Mouse (Mus musculus) hindbrain, embryonic 13.5 days (tissue): ENCODE results near the gene Baz2a. TPM values are rescaled to one million over a fixed set of nuclear protein-coding genes. Genes with fewer than 3 reads are reported as not detected.
"Not testable (repeated sequence)": the region's sequence is repeated elsewhere in the genome, so short reads cannot be mapped to it uniquely, and the experiment has no call there.

ENCODE experiments used
- ATAC-seq: fragments of 200-750 bp; cut with Nextera tagmentation; 2 replicates; pipeline ENCODE4 v1.8.0; 2017; ENCODE audit warnings: moderate TSS enrichment; ENCODE audit not compliant: low FRiP score
- H3K27ac ChIP-seq: fragments of 300-500 bp; sonication (generic); 2 replicates; pipeline ENCODE4 v1.5.1; 2015; ENCODE audit warnings: inconsistent platforms, mild to moderate bottlenecking, moderate library complexity
- H3K27me3 ChIP-seq: fragments of 300-500 bp; sonication (generic); 2 replicates; pipeline ENCODE4 v1.6.1; 2015; ENCODE audit warnings: mild to moderate bottlenecking, inconsistent platforms
- H3K36me3 ChIP-seq: fragments of 300-500 bp; sonication (generic); 2 replicates; pipeline ENCODE4 v1.6.1; 2015; ENCODE audit warnings: mild to moderate bottlenecking, inconsistent platforms
- H3K4me1 ChIP-seq: fragments of 300-500 bp; sonication (generic); replicated peaks from 2 replicates; pipeline ENCODE4 v1.6.1; 2015; ENCODE audit warnings: inconsistent platforms
- H3K4me2 ChIP-seq: fragments of 300-500 bp; sonication (generic); 2 replicates; pipeline ENCODE4 v1.6.1; 2015; ENCODE audit warnings: inconsistent platforms, mild to moderate bottlenecking, moderate library complexity
- H3K4me3 ChIP-seq: fragments of 300-500 bp; sonication (generic); 2 replicates; pipeline ENCODE4 v1.5.1; 2015; ENCODE audit warnings: mild to moderate bottlenecking, inconsistent platforms
- H3K9ac ChIP-seq: fragments of 300-500 bp; sonication (generic); 2 replicates; pipeline ENCODE4 v1.6.1; 2015; ENCODE audit warnings: mild to moderate bottlenecking, inconsistent platforms
- H3K9me3 ChIP-seq: fragments of 300-500 bp; sonication (generic); 2 replicates; pipeline ENCODE4 v1.6.1; 2016; ENCODE audit warnings: inconsistent platforms
- WGBS: fragments of 180-500 bp; shearing (Covaris S2); methylation state at CpG from one replicate; pipeline ENCODE4 v1.1.7; 2015; 5-methylcytosine and 5-hydroxymethylcytosine counted together
- polyA plus RNA-seq: library from polyadenylated mRNA; unstranded; fragments of >200 nt; fragmentation: Nextera tagmentation; extraction: Ambion mirVana; gene quantifications from 2 replicates; pipeline ENCODE4 v1.2.1, GENCODE M21; 2015

The Baz2a gene
- polyA plus RNA-seq, 1 experiment from 2014 or later: 13.4 TPM

- Histone ChIP-seq H3K4me1 (peaks cover 27% of the 10 kb centered on the region), H3K4me3 (peak overlapping the region; percentile 89), H3K4me2 (peak overlapping the region; percentile 86), H3K9me3 (no peaks in the 10 kb centered on the region), H3K27me3 (no peaks in the 10 kb centered on the region), H3K36me3 (peaks cover 7% of the 10 kb centered on the region), H3K9ac (peak overlapping the region; percentile 92), H3K27ac (peak overlapping the region; percentile 99)
- WGBS: under 1% methylated on average over 58 of the region's 62 CpGs
- peak; percentile 64 for ATAC-seq
These were observed 32.0 kb upstream of the Baz2a start for GRCm38 (mm10) chr10:128059207-128059981.

DNA sequence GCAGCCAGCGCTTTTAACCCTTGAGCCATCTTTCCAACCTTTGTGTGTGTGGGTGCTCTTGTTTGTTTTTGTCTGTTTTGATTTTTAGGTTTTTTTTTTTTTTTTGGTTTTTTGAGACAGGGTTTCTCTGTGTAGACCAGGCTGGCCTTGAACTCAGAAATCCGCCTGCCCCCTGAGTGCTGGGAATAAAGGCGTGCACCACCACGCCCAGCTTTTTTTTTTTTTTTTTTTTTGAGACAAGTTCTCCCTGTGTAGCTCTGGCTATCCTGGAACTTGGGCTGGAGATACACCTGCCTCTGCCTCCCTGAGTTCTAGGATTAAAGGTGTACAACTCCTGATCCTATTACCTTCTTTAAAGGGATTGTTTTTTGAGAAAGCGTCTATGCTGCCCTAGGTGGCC lies 30.3 kb upstream of the Baz2a start:
- H3K9ac ChIP-seq: peak overlapping the region; percentile 92; the same call in 1 of the 2 replicates

GRCm38 (mm10) chr10:128062221-128062989 lies 29.0 kb upstream of the Baz2a start:
- WGBS: 98% methylated on average over 6 of the region's 6 CpGs
- ATAC-seq: no peak
- peaks cover 26% of the 10 kb centered on the region for H3K4me1 ChIP-seq

More for the DNA sequence above, 30.3 kb upstream of the Baz2a start:
- 87% methylated on average over 5 of the region's 5 CpGs for WGBS
- Histone ChIP-seq H3K9me3 (no peaks in the 10 kb centered on the region), H3K27ac (no peak overlapping the region), H3K4me1 (peaks cover 27% of the 10 kb centered on the region), H3K4me2 (peak overlapping the region; percentile 86), H3K27me3 (no peaks in the 10 kb centered on the region), H3K4me3 (peak overlapping the region; percentile 89; the same call in 1 of the 2 replicates), H3K36me3 (peaks cover 7% of the 10 kb centered on the region)
- ATAC-seq: no peak

GRCm38 (mm10) chr10:128066072-128066471 lies 25.3 kb upstream of the Baz2a start:
- Histone ChIP-seq H3K27ac (no peak overlapping the region), H3K9ac (no peak overlapping the region), H3K36me3 (peaks cover 30% of the 10 kb centered on the region), H3K4me3 (no peak overlapping the region), H3K4me1 (peaks cover 6% of the 10 kb centered on the region), H3K27me3 (no peaks in the 10 kb centered on the region), H3K9me3 (no peaks in the 10 kb centered on the region), H3K4me2 (no peak overlapping the region)
- 96% methylated on average over 5 of the region's 5 CpGs for WGBS
- ATAC-seq: no peak

More at GRCm38 (mm10) chr10:128062221-128062989, 29.0 kb upstream of the Baz2a start:
- Histone ChIP-seq H3K27me3 (no peaks in the 10 kb centered on the region), H3K27ac (no peak overlapping the region), H3K9me3 (no peaks in the 10 kb centered on the region), H3K4me2 (no peak overlapping the region), H3K36me3 (peaks cover 7% of the 10 kb centered on the region), H3K9ac (no peak overlapping the region), H3K4me3 (no peak overlapping the region)

DNA sequence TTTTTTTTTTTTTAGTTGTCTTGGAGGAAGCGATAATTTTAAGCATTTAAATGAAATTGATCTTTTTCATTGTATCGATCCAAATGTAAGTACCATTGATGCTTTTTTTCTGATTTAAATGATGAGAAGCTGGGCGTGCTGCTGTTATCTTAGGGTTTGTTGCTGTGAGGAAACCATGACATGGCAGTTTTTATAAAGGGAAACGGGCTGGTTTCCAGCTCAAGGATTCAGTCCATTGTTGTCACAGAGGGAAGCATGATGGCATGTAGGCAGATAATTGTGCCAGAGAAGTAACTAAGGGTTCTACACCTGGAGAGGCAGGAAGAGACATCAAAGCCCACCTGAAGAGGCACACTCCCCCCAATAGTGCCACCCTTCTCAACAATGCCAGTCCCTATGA lies 22.2 kb upstream of the Baz2a start:
- no peaks in the 10 kb centered on the region for H3K9me3 ChIP-seq
- 90% methylated on average over 4 of the region's 4 CpGs for WGBS
- H3K4me2 ChIP-seq: no peak overlapping the region
- no peak overlapping the region for H3K9ac ChIP-seq
- no peaks in the 10 kb centered on the region for H3K27me3 ChIP-seq
- no peak overlapping the region for H3K27ac ChIP-seq
- no peak for ATAC-seq
- H3K36me3 ChIP-seq: peaks cover 50% of the 10 kb centered on the region
- no peaks in the 10 kb centered on the region for H3K4me1 ChIP-seq
- no peak overlapping the region for H3K4me3 ChIP-seq

DNA sequence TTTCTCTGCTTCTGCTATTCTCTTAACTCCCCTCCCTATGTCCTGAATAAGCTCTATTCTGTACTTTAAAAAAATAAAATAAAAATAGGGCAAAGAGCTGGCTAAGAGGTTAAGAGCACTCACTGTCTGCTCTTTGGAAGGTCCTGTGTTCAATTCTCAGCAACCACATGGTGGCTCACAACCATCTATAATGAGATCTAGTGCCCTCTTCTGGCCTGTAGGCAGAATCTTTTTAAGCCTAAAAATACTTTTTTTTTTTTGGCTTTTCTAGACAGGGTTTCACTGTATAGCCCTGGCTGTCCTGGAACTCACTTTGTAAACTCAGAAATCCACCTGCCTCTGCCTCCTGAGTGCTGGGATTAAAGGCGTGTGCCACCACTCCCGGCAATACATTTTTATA lies 20.9 kb upstream of the Baz2a start:
- WGBS: 97% methylated on average over 2 of the region's 2 CpGs
- H3K9me3 ChIP-seq, H3K4me3 ChIP-seq, ATAC-seq, H3K9ac ChIP-seq, H3K27me3 ChIP-seq, H3K27ac ChIP-seq, H3K4me2 ChIP-seq, H3K4me1 ChIP-seq: not testable (repeated sequence)
- H3K36me3 ChIP-seq: peaks cover 51% of the 10 kb centered on the region

- H3K27me3 ChIP-seq, H3K27ac ChIP-seq, H3K9ac ChIP-seq, ATAC-seq, H3K4me3 ChIP-seq, H3K9me3 ChIP-seq, H3K4me2 ChIP-seq: not testable (repeated sequence)
- 88% methylated on average over 5 of the region's 5 CpGs for WGBS
- Histone ChIP-seq H3K36me3 (peaks cover 28% of the 10 kb centered on the region), H3K4me1 (peaks cover 11% of the 10 kb centered on the region)
These were observed 13.1 kb upstream of the Baz2a start for GRCm38 (mm10) chr10:128078269-128078668.

- Histone ChIP-seq H3K27me3 (no peaks in the 10 kb centered on the region), H3K9me3 (no peaks in the 10 kb centered on the region), H3K36me3 (peaks cover 25% of the 10 kb centered on the region), H3K4me1 (peaks cover 24% of the 10 kb centered on the region), H3K4me2 (no peak overlapping the region), H3K4me3 (no peak overlapping the region), H3K9ac (no peak overlapping the region), H3K27ac (no peak overlapping the region)
- no peak for ATAC-seq
- WGBS: 78% methylated on average over 1 of the region's 1 CpGs
These were observed 10.9 kb upstream of the Baz2a start for GRCm38 (mm10) chr10:128080496-128080895.

DNA sequence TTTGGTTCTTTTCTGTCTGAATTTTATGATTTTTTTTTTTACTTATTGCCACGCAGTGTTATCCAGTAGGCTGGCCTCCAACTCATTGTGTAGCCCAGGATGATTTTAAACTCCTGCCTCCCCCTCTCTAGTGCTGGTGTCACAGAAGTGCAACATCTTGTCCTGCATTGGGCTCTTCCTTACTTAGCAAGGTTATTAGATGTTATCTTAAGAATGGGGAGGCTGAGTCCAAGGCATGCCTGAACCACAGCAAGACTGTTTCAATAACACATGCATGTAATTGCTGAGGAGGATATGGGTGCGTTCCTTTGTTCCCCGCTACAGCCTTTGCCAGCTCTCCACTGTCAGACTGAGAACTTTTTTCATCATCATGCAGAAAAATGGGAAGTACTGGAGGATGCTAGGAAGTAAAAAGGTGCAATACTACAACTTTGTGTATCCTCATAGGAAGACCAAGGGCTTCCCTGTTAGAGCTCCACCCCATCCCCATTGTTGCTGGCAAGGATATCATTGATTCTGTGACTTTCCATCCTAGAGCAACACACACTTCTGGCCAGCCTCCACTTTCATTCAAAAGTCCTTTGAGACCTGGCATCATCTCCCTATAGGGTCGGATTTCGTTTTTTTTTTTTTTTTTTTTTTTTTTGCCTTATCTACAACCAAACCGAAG lies 9.4 kb upstream of the Baz2a start:
- H3K4me2 ChIP-seq: peak overlapping the region; percentile 67
- no peaks in the 10 kb centered on the region for H3K9me3 ChIP-seq
- H3K4me3 ChIP-seq: peak overlapping the region; percentile 55
- ATAC-seq: no peak
- H3K27ac ChIP-seq: peak overlapping the region; percentile 86; the same call in 1 of the 2 replicates
- no peaks in the 10 kb centered on the region for H3K27me3 ChIP-seq
- H3K36me3 ChIP-seq: peaks cover 35% of the 10 kb centered on the region
- peaks cover 30% of the 10 kb centered on the region for H3K4me1 ChIP-seq
- WGBS: 72% methylated on average over 6 of the region's 6 CpGs
- peak overlapping the region; percentile 82 for H3K9ac ChIP-seq

GRCm38 (mm10) chr10:128082477-128082808 lies 8.9 kb upstream of the Baz2a start:
- H3K9me3 ChIP-seq: no peaks in the 10 kb centered on the region
- H3K36me3 ChIP-seq: peaks cover 35% of the 10 kb centered on the region
- no peak; the same call in 1 of the 2 replicates for ATAC-seq
- H3K4me1 ChIP-seq: peaks cover 30% of the 10 kb centered on the region
- H3K27ac ChIP-seq: peak overlapping the region; percentile 86
- H3K4me2 ChIP-seq: peak overlapping the region; percentile 67
- H3K27me3 ChIP-seq: no peaks in the 10 kb centered on the region
- H3K9ac ChIP-seq: peak overlapping the region; percentile 82
- 19% methylated on average over 9 of the region's 9 CpGs for WGBS
- H3K4me3 ChIP-seq: peak overlapping the region; percentile 55

- Histone ChIP-seq H3K27me3 (no peaks in the 10 kb centered on the region), H3K4me1 (peaks cover 30% of the 10 kb centered on the region), H3K9me3 (no peaks in the 10 kb centered on the region), H3K4me2 (peak within 1 kb of the TSS; percentile 95), H3K4me3 (peak within 1 kb of the TSS; percentile 95), H3K36me3 (peaks cover 35% of the 10 kb centered on the region), H3K9ac (peak within 1 kb of the TSS; percentile 99), H3K27ac (peak within 1 kb of the TSS; percentile 93)
- WGBS: under 1% methylated on average over 34 of the region's 34 CpGs
- ATAC-seq: peak; percentile 99
These were observed 8.4 kb upstream of the Baz2a start, which contains the start of gene Atp5b for GRCm38 (mm10) chr10:128082880-128083421. Gene Atp5b (plus strand): TSS chr10:128083273.

GRCm38 (mm10) chr10:128083688-128084087 lies 7.7 kb upstream of the Baz2a start:
- H3K4me3 ChIP-seq: peak overlapping the region; percentile 95
- peaks cover 30% of the 10 kb centered on the region for H3K4me1 ChIP-seq
- H3K27me3 ChIP-seq: no peaks in the 10 kb centered on the region
- peak overlapping the region; percentile 95 for H3K4me2 ChIP-seq
- H3K9me3 ChIP-seq: no peaks in the 10 kb centered on the region
- peak overlapping the region; percentile 99 for H3K9ac ChIP-seq
- peak overlapping the region; percentile 93 for H3K27ac ChIP-seq
- under 1% methylated on average over 22 of the region's 22 CpGs for WGBS
- ATAC-seq: peak; percentile 14
- H3K36me3 ChIP-seq: peaks cover 40% of the 10 kb centered on the region
